Mouse (Mus musculus) right cerebral cortex, adult 2 months (tissue): ENCODE measurements around the gene Pgm3.

Source experiments
- DNase-seq, 2 experiments: peaks; one replicate each; pipeline ENCODE4 v3.0.0; 2021 to 2022; ENCODE audit warnings: low spot score in 2 of 2

Pgm3 gene

GRCm38 (mm10) chr9:86569314-86569910 is 2.2 kb downstream of the Pgm3 start:
- no peak for DNase-seq

- no peak for DNase-seq
Measured at GRCm38 (mm10) chr9:86560543-86560942, 11.1 kb downstream of the Pgm3 start.

GRCm38 (mm10) chr9:86554641-86555040 is 17.0 kb downstream of the Pgm3 start:
- DNase-seq = no peak

- DNase-seq = no peak
Measured at GRCm38 (mm10) chr9:86553886-86554285, 17.8 kb downstream of the Pgm3 start.

GRCm38 (mm10) chr9:86550717-86551116 is 20.9 kb downstream of the Pgm3 start:
- no peak for DNase-seq

- no peak for DNase-seq
Measured at GRCm38 (mm10) chr9:86549637-86550162, 21.9 kb downstream of the Pgm3 start.

- no peak for DNase-seq
Measured at GRCm38 (mm10) chr9:86544559-86544958, 27.1 kb downstream of the Pgm3 start.

GRCm38 (mm10) chr9:86543451-86543850 is 28.2 kb downstream of the Pgm3 start:
- DNase-seq = no peak

- no peak for DNase-seq
Measured at GRCm38 (mm10) chr9:86534071-86534470, 37.6 kb downstream of the Pgm3 start.

GRCm38 (mm10) chr9:86525600-86525999 is 46.0 kb downstream of the Pgm3 start:
- DNase-seq = no peak

GRCm38 (mm10) chr9:86522335-86522734 is 49.3 kb downstream of the Pgm3 start:
- no peak for DNase-seq

- no peak for DNase-seq
Measured at GRCm38 (mm10) chr9:86514798-86515197, 56.8 kb downstream of the Pgm3 start.

- no peak for DNase-seq
Measured at GRCm38 (mm10) chr9:86514390-86514789, 57.3 kb downstream of the Pgm3 start.

GRCm38 (mm10) chr9:86513733-86514132 is 57.9 kb downstream of the Pgm3 start:
- DNase-seq = no peak

- DNase-seq = no peak
Measured at GRCm38 (mm10) chr9:86507437-86507836, 64.2 kb downstream of the Pgm3 start.
